Mouse (Mus musculus) G1E (cell line): Measurements from ENCODE around the gene Aire.

Experiments used
- CTCF ChIP-seq: IDR thresholded peaks from 2 replicates; pipeline ENCODE4 v1.5.1; 2012; ENCODE audit warnings: low read depth, low read length, inconsistent platforms, mixed read lengths
- GATA1 ChIP-seq: IDR thresholded peaks from 2 replicates; pipeline ENCODE4 v1.6.1; 2012; ENCODE audit warnings: borderline replicate concordance, low read length, inconsistent platforms, mixed read lengths
- POLR2AphosphoS5 ChIP-seq: IDR thresholded peaks from 2 replicates; pipeline ENCODE4 v1.6.1; 2012; ENCODE audit warnings: low read depth, low read length, inconsistent platforms; ENCODE audit not compliant: insufficient replicate concordance
- TAL1 ChIP-seq: conservative IDR thresholded peaks from 2 replicates; pipeline ENCODE4 v1.6.1; 2012; ENCODE audit warnings: low read depth, low read length, inconsistent platforms, mixed read lengths

GRCm38 (mm10) chr10:78004479-78005100 is 38.8 kb downstream of the Aire start:
- TF ChIP-seq CTCF (no peak), GATA1 (no peak), TAL1 (no peak), POLR2AphosphoS5 (no peak)
